Mouse (Mus musculus) cerebellum, adult 11-12 months (tissue): Measurements from ENCODE around the gene Ajm1.
"Not testable (repeated sequence)": the region's sequence is repeated elsewhere in the genome, so short reads cannot be mapped to it uniquely, and the experiment has no call there.

Experiments
- DNase-seq: peaks from one replicate; pipeline ENCODE4 v3.0.0; 2022

Gene Ajm1

GRCm38 (mm10) chr2:25561946-25562345 lies 19.6 kb downstream of the Ajm1 start:
- DNase-seq, result peak; percentile 87

- DNase-seq, result peak; percentile 47
Measured at GRCm38 (mm10) chr2:25560551-25560950, 21.0 kb downstream of the Ajm1 start.

GRCm38 (mm10) chr2:25558774-25559173 lies 22.8 kb downstream of the Ajm1 start:
- no peak for DNase-seq

GRCm38 (mm10) chr2:25557964-25558360 lies 23.6 kb downstream of the Ajm1 start:
- no peak for DNase-seq

GRCm38 (mm10) chr2:25557221-25557963 lies 24.2 kb downstream of the Ajm1 start, which contains the start of gene Edf1:
Edf1 (plus strand) TSS chr2:25557847.
- peak; percentile 96 for DNase-seq

- peak; percentile 15 for DNase-seq
Measured at GRCm38 (mm10) chr2:25556296-25556695, 25.3 kb downstream of the Ajm1 start.

- DNase-seq, result peak; percentile 18
Measured at GRCm38 (mm10) chr2:25555479-25555878, 26.1 kb downstream of the Ajm1 start.

GRCm38 (mm10) chr2:25553171-25553786 lies 28.3 kb downstream of the Ajm1 start:
- not testable (repeated sequence) for DNase-seq

- peak; percentile 67 for DNase-seq
Measured at GRCm38 (mm10) chr2:25551186-25551585, 30.4 kb downstream of the Ajm1 start.

- peak; percentile 28 for DNase-seq
Measured at GRCm38 (mm10) chr2:25549021-25549991, 32.3 kb downstream of the Ajm1 start.

- DNase-seq, result peak; percentile 98
Measured at GRCm38 (mm10) chr2:25546811-25547491, 34.6 kb downstream of the Ajm1 start, which contains the start of gene Traf2. Traf2 (minus strand) TSS chr2:25546940.

GRCm38 (mm10) chr2:25545996-25546810 lies 35.4 kb downstream of the Ajm1 start:
- peak; percentile 25 for DNase-seq

- no peak for DNase-seq
Measured at GRCm38 (mm10) chr2:25541644-25542367, 39.8 kb downstream of the Ajm1 start.

GRCm38 (mm10) chr2:25540541-25540948 lies 41.0 kb downstream of the Ajm1 start:
- DNase-seq, result no peak

GRCm38 (mm10) chr2:25536531-25536930 lies 45.0 kb downstream of the Ajm1 start:
- DNase-seq, result no peak

- no peak for DNase-seq
Measured at GRCm38 (mm10) chr2:25534866-25535182, 46.7 kb downstream of the Ajm1 start.

GRCm38 (mm10) chr2:25534178-25534865 lies 47.2 kb downstream of the Ajm1 start:
- peak; percentile 82 for DNase-seq

GRCm38 (mm10) chr2:25533707-25534106 lies 47.9 kb downstream of the Ajm1 start:
- no peak for DNase-seq

GRCm38 (mm10) chr2:25526510-25527302 lies 54.9 kb downstream of the Ajm1 start:
- no peak for DNase-seq
